Mouse (Mus musculus): ENCODE measurements at regions not wholly inside any gene's neighbourhood (a gene's known extent, or its start where the extent isn't known, plus 50 kb on each side); places are given as distances from the start of the nearest gene placed in this dataset.

DNA sequence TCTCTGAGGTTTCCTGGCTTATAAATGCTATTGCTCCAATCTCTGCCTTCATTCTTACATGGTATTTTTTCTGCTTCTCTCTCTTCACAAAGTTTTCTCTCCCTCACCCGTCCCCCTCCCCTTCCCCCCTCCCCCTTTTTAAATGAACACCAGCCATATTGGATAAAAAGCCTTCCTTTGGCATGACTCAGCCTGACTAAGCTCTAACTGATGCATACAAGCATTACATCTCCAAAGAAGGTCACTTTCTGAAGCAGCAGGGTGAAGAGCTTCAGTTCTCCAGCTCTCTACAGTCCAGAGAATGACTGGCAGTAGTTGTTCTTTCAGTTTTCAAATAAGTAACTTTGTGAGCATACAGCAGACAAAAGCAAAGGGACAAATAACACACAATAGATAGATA, 244.4 kb downstream of the Ttc32 start:
- TF ChIP-seq CTCF (IDR thresholded peaks at IDR 0.05; ENCODE audit: low read depth, low read length): no peak
- TF ChIP-seq POLR2A (IDR thresholded peaks at IDR 0.05; ENCODE audit: borderline replicate concordance, low read depth, low read length): no peak
